Mouse (Mus musculus) urinary bladder, postnatal 10 days (tissue): Measurements from ENCODE around the gene Gstm2.
"Not testable (repeated sequence)": the region's sequence is repeated elsewhere in the genome, so short reads cannot be mapped to it uniquely, and the experiment has no call there.

ENCODE experiments used
- DNase-seq: peaks from one replicate; pipeline ENCODE4 v3.0.0; 2022; ENCODE audit warnings: low spot score

Gstm2 gene

DNA sequence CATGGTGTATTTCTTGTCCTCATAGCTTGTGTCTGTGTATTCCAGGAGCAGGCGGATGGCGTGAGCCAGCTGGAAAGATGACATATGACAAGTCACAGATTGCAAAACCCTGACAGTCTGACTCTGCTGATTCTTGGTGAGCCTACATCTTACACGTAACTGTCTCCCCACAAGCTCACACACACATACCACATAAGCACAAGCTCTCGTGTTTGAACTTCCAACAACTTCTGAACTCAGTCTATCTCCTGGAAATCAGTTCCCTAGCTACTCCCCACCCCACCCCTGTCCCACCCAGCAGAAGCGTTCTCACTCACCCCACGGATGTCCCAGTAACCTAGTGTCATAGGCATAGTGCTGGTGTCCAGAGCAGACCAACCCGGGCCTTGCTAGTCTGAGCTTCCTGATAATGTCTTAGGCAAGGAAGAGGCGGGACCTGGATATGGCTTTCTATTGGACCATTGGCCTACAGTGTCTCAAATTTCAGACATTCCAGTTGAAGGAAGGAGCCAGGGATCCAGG lies at the start of gene Gstm2:
Gene Gstm2, minus strand, starts transcription at position 413 of the 522 bp plus-strand sequence.
- no peak for DNase-seq

DNA sequence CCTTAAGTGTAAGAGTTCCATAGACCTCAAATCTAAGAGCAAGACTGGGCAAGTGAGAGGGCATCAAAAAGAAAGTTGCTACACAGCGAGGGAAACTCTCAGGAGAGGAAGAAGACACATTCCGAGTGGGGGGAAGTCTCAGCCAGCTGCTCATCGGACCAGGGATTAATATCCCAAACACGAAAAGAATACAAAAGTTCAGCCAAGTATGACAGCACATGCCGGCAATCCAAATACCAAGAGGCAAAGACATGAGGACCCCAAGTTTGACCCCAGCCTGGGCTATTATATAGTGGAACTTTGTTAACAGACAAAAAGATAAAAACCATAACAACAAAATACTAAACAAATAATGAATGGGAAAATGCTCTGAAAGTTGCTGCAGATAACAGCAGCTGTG lies 46.9 kb upstream of the Gstm2 start:
- DNase-seq: no peak

DNA sequence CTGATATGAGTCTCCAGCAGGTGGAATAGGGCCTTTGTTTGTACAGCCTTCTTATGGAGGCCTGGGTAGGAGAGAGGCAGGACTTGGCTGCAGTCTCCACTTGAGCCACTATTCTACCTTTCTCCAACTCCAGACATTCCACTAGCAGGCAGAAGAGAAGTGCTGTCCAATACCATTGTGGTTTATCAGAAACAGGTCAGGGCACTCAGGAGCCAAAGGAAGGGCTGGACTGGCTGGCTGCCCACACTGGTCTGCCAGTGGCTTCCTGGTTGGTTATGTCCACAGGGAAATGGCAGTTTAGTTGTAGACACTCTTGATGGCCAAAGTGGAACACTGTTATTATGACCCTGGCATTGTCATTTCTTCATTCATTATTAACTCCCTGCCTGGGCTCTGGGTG lies 45.9 kb upstream of the Gstm2 start:
- no peak for DNase-seq

DNA sequence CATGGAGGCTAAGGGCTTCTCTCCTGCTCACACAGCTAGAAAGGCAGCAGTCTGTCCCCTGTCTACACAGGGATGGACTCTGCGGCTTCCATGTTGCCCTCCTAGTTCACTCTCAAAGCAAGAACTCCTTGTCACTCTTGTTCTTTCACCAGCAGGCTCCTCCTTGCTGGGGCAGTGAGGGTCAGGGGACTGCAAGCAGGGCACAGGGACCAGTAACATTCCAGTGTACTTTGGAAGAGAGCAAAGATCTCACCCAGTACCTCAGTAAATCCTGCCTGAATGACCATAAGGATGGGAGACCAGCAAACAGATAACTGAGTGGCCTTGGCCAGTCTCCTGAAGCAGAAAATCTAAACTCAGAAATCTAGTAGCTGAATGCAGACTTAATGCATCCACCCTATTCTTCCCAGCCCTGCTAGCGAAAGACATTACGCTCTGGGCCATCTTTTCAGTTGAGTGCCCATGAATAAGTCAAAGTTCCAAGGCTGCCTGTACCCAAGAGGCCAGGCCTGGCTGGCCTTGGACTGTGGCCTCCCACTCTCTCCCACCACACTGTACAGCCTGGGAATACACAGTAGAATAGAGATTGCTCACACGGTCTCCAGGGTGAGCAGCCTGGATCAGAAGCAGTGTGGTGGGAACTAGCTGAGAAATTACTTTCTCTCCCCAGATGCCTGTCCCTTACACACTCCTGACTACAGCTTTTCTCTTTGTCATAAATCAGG lies 42.5 kb upstream of the Gstm2 start:
- DNase-seq: no peak

DNA sequence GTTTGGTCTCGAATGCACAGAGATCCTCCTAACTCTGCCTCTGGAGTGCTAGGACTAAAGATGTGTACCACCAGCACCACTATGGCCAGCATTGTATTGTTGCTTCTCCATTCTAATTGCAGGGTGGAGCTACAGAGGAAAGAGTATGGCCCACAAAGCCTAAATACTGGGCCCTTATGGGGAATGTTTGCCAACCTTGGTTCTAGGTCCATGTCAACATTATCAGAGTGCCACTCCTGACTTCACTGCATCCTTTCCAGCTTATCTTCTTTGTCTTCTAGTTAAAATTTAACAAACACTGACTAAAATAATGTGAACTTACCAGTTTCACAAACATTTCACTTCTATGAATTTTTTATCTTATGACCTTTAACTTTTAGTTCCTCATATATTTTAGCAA lies 40.3 kb upstream of the Gstm2 start:
- DNase-seq: no peak

DNA sequence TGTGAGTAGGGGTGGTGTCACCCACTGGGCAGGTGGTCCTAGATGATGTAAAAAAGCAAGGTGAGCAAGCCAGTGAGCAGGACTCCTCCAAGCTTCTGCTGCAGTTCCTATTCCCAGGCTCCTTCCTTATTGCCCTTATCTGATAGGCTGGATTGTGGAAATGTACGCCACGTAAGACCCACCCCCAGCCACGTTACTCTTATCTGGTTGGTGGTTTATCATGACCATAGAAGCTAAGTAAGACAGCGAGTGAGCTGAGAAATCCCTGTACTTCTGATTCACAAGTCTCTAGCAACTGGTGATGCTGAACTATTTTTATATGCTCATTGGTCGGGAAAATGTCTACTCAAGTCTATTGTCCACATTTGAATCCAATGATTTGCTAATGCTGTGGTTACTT lies 39.8 kb upstream of the Gstm2 start:
- no peak for DNase-seq

DNA sequence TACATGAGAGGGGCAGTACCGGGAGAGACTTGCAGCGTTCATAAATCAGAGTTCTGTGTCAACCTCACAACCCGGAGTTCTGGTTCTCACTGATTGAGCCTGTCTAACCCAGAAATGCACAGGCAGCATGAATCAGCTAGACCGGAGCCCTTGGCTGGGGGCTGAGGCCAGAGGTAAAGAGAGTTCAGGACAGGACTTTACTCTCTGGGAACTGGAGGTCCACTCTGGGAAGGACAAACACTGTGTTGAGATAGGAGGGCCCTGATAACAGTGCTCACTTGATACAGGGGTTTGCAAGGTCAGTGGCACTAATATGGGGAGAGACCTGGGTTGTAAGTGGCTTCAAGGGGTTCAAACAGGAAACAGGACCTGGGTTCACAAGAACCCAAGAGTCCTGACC lies 39.1 kb upstream of the Gstm2 start:
- DNase-seq: no peak

DNA sequence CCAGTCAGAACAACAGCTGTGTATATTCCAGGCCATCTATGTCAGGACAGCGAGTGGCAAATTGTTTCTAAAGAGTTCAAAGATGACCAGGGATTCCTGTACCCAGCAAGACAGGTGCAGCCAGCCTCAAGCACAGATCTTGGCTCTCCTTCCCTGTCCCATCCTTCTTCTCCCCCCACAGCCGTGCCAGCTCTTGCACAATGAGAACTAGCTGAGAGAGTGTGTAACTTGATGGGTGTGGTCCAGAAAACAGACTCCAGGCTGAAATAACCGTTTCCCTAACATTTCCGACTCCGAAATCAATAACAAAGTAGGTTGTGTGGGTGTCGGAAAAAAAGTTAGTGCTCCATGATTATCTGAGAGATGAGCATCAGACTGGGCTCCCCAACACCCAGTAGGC lies 36.4 kb upstream of the Gstm2 start:
- DNase-seq: no peak

DNA sequence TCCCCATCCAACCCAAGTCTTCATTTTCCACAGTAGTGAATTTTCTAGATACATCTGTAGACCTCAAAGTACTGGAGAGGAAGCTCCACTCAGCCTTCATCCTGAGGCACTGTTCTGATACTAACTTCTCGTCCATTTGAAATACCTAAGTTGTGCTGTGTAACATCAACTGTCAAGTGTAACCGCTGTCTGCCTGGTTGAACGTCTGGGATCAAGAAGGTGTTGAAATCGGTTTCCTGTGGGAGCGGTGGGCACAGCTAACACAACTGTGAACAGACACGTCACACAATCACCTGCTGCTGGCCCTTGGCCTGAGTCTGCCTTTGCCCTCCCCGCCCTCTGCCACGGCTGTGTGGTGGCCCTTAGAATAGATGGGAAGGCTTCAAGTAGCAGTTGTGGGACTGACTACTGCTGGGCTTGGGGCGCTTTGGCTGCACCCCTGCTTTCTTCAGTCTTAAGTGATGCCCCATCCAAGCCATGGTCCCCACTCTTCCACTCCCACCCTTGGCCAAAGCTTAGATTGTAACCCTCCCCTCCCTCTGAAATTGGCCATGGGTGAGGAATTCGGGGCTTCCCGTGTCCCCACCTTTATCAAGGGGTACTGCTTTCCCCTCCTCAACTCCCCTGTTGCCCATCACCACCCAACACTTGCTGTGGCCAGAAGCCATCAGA lies 34.2 kb upstream of the Gstm2 start:
- DNase-seq: not testable (repeated sequence)

DNA sequence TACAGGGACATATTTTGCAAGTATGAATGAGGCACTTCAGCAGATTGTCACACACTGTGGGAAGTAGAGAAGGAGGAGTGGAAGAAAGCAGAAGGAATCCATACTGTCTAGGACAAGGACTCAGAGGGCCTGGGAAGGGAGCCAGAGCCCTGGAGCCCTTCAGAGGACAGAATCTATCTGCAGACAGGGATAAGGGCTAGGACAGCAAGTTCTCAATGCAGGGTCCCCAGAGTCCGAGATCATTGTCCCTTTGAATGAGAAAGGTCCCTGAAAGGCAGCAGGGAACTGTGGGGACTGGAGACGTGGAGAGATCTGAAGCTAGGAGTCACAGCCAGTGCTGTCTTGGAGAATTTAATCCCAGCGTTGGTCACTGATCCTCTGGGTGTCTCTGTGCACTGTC lies 33.0 kb upstream of the Gstm2 start:
- not testable (repeated sequence) for DNase-seq

DNA sequence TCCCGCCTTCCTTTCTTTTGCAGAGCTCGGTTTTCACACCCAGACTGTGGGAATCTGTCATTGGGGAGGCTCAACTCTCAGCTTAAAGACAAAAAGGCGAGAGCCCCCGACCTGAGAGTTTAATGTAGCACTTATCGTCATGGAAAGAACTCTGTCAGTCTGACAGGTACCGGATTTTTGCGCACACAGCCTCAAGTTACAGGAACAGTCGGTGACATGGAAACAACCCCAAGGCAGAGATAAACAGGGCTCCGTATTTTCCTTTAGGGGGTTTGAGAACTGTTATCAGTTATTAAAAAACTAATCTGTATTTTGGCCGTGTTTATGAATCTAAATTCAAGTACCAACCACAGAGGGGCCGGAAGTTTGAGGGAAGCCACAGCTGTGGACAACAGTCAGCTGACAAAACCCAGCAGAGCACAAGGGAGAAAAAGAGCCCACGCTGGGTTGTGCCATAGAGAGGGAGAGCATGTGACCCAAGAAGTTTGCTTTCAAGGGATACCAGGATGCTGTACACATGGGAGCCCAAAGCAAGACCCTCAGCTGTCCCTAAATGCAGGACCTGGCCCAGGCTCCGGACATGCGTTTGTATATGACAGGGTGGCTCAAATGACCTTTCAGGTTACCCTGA lies 32.1 kb upstream of the Gstm2 start:
- no peak for DNase-seq

DNA sequence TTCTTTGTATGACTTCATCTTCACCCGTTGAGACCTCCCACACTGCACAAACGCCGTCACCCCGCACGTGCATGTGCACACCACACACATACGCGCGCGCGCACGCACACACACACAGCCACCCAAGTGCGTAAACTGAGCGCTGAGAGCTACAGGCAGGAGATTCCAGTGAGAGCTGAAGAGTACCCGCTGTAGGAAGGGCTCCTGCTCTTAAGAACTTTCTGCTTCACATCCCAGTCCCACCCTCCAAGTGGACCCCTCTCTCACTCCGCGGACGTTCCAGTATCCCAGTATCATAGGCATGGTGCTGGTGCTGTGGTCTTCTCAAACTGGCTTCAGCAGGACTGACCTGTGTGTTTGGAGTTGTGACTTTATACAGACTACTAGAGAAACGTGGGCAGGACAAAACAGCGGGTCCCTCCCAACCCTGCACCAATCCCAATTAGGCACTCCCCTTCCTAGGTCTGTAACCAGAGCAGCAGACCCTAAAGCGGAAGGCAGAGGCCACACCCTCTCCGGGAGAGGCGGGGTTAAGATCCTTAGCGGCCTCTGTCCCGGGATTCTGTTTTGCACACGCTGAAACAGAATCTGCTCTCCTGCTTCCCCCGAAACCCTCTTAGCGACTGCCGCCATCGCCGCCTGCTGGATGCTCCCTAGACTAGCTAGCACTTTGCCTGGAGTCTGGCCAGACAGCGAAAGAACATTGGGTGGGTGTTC lies 31.4 kb upstream of the Gstm2 start, which contains the start of gene Gstm1:
Gene Gstm1, minus strand, starts transcription at position 501 of the 717 bp plus-strand sequence.
- DNase-seq: peak; percentile 77

DNA sequence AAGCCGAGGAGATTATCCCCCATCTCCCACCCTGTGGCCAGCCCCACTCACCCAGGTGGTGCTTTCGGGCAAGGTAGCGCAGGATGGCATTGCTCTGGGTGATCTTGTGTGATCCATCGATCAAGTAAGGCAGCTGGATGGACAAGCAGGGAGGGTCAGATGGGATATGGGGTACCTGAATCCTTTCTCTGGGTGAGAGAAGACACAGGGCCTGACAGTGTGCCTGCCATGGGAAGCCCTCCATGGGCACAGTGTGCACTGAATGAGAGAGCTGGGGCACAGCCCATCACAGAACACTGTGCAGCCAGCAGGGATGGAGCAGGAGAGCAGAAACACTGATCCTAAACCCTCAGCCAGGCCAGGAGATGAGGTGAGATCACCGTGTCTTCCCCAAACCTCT lies 30.2 kb upstream of the Gstm2 start:
- not testable (repeated sequence) for DNase-seq

DNA sequence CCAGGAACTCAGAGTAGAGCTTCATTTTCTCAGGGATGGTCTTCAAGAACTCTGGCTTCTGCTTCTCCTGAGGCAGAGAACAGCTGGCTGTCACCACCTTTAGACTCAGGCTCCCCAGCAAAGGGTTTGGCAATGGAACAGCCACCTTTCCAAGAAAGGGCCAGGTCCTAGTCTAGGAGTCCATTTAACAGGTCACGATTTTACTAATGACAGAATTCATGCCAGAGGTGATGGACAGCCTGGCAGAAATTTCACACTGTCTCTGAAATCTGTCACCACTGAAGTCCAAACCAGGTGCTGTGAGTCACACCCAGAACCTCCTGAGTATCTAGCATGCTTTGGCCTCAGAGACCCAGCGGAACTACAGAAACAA lies 28.7 kb upstream of the Gstm2 start:
- no peak for DNase-seq

DNA sequence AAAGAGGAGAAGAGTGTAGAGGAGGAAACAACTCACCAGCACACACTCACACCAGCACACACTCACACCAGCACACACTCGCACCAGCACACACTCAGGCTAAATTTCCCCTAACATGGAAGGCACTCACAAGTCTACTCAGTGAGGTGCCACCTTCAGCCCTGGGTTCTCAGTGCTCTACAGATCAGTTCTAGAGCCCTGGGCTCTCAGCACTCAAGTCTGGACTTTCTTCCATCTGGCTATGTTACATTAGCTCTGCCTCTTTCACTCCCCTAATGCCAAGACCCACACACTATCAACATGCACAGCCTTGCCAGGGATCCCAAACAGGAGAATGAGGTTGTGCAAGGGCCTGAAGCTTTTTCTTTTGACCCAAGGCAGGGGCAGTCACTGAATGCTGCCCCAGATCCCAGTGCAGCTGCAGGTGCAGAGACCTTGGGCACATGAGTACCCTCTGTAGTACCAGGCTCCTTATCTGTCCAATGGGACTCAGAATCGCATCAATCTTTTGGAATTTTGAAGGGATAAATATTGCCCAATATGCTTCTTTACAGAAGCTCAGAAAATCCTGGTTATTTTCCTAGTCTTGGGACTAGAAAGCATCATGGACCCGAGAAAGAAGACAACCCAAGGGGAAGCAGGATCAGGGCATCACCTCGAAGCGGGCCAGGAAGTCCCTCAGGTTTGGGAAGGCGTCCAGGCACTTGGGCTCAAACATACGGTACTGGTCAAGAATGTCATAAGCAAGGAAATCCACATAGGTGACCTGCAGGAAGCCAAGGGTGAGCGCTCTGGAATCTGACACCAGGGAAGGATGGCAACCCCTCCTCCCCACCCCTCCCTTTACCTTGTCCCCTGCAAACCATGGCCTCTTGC lies 28.1 kb upstream of the Gstm2 start:
- no peak for DNase-seq

DNA sequence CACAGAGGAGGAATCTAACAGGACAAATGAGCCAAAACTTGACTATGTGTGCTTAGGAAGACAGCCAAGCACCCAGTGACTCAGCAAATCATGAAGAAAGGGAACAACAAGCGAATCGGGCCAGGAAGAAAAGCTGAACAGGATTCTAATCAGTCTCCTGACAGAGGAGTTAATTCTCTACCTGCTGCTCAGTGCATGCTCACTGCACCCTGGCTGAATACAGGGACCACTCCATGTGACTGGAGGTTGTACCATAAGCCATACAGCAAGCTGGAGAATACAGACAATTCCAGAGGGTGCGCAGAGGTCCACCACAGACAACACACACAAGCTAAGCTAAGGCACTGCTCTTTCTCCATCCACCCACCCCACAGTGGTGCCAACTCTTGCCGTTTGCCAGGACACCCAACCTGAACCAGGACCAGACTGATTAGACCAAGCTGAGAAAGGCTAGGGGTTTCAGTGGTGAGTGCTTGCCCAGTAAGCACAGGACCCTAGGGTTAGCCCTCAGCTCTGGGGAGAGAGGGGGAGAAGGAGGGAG lies 27.1 kb upstream of the Gstm2 start:
- no peak for DNase-seq

DNA sequence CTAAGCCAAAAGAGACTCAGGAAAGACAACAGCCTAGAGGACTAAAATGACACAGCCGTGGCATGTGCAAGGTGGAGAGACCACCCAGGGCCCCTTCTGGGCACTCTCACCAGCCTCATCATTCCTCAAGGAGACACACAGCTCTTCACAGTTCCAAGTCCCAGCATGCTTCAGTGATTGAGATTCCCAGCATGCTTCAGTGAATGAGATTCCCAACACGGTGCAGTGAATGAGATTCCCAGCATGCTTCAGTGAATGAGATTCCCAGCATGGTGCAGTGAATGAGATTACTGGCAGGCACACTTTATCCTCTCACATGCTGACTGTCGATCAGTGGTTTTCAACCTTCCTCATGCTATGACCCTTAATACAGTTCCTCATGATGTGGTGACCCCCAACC lies 25.3 kb upstream of the Gstm2 start:
- DNase-seq: no peak

DNA sequence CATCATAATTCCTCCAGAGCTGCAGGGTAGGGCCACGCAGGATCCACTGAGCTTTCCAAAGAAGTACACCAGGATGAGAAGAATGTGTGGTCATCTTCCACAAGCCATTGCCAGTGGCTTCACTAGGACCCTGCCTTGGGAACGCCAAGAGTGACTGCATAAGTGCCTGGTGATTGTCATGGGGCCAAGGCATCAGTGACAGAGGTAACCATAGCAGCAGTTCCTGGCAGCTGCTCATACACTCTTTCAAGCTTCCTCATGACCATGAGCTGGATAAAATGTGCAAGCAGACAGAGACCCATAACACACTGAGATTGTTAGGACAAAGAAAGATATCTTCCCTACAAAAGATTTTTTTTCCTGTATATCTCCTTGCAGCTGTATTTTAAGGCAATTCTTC lies 24.0 kb upstream of the Gstm2 start:
- DNase-seq: no peak

DNA sequence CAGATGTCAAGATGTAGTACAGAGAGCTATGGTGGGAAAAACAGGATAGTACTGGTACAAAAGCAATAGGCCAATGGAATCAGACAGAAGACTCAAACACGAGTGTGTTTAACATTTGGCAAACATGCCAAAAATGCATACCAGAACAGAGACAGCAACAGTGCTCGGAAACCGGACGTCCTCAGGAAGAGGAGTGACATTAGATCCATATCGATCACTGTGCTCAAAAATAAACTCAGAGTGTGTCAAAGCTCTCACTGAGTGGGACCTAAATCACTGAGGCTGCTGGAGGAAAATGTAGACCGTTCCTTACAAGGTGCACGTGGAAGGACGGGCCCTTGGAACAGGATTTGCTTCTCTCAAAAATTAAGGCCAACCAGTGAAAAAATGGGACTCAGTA lies 15.8 kb upstream of the Gstm2 start:
- no peak for DNase-seq

DNA sequence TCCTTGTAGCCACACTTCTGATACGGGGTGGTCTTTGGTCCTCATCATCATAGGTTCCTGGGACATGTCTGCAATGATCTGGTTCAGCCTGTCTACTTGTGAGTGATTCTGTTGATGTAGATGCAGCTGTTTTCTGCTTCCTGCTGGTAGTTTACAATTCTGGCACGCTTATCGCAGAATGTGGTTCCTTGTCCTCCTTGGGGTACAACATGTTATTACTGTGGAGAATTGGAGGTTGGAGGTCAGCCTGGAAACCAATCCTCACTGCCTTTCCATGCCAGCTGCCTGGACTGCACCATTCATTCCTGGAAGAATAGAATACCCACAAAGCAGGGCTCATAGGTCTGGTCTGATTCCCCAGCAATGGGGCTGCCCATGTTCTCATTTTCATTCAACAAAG lies 13.2 kb upstream of the Gstm2 start:
- no peak for DNase-seq

DNA sequence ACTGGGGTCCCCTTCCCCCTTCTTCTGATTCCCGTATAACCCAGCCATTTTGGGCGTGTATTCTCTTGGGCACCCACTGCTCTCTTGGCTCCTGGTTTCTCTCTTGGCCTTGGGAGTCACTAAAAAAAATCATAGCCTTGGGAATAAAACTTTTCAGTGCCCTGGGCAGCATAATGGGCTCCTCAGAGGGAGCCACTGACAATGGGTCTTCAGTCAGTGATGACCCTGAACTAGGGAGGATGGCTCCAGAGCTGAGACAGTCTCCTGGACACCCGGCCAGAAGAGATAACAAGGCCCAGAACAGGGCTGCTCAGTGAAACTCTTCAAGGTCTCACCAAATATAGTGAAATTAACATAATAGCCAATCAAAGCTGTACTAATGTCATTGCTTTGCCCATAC lies 12.3 kb upstream of the Gstm2 start:
- DNase-seq: no peak
